Mouse (Mus musculus): ENCODE data around the gene Kxd1.

Gene Kxd1

GRCm38 (mm10) chr8:70466771-70467170, 61.0 kb downstream of the Kxd1 start:
- no peaks in the 10 kb centered on the region for H3K27me3 ChIP-seq (ENCODE audit: insufficient read depth, low read length)
- peak overlapping the region; percentile 35; the same call in 1 of the 2 replicates for H3K4me3 ChIP-seq (replicated peaks; ENCODE audit: low read length)
- TF ChIP-seq NANOG (IDR thresholded peaks at IDR 0.05; ENCODE audit: borderline replicate concordance, low read length), result no peak
- no peak for TF ChIP-seq CTCF (conservative IDR thresholded peaks at IDR 0.05; ENCODE audit: low read length)
- no peak for TF ChIP-seq POU5F1 (IDR thresholded peaks at IDR 0.05; ENCODE audit: borderline replicate concordance, low read length)
- H3K9me3 ChIP-seq (ENCODE audit: low read length), result no peaks in the 10 kb centered on the region
- peaks cover 43% of the 10 kb centered on the region for H3K4me1 ChIP-seq (replicated peaks; ENCODE audit: low read depth, low read length)
- H3K36me3 ChIP-seq (ENCODE audit: insufficient read depth, low read length), result peaks cover 50% of the 10 kb centered on the region

- Histone ChIP-seq H3K4me1 (replicated peaks; ENCODE audit: low read depth, low read length) (peaks cover 43% of the 10 kb centered on the region), H3K4me3 (replicated peaks; ENCODE audit: low read length) (0 out of 2 replicates have a peak overlapping the region, but pooled peaks have one; percentile 35), H3K27me3 (ENCODE audit: insufficient read depth, low read length) (no peaks in the 10 kb centered on the region), H3K36me3 (ENCODE audit: insufficient read depth, low read length) (peaks cover 50% of the 10 kb centered on the region), H3K9me3 (ENCODE audit: low read length) (no peaks in the 10 kb centered on the region)
- TF ChIP-seq CTCF (conservative IDR thresholded peaks at IDR 0.05; ENCODE audit: low read length) (no peak), NANOG (IDR thresholded peaks at IDR 0.05; ENCODE audit: borderline replicate concordance, low read length) (no peak), POU5F1 (IDR thresholded peaks at IDR 0.05; ENCODE audit: borderline replicate concordance, low read length) (no peak)
Observed at GRCm38 (mm10) chr8:70466305-70466704, 61.5 kb downstream of the Kxd1 start.

GRCm38 (mm10) chr8:70465701-70466100, 62.1 kb downstream of the Kxd1 start:
- no peak overlapping the region for H3K4me3 ChIP-seq (replicated peaks; ENCODE audit: low read length)
- TF ChIP-seq NANOG (IDR thresholded peaks at IDR 0.05; ENCODE audit: borderline replicate concordance, low read length) (no peak), CTCF (conservative IDR thresholded peaks at IDR 0.05; ENCODE audit: low read length) (no peak)
- no peaks in the 10 kb centered on the region for H3K9me3 ChIP-seq (ENCODE audit: low read length)

GRCm38 (mm10) chr8:70464162-70464561, 63.6 kb downstream of the Kxd1 start:
- Histone ChIP-seq H3K4me3 (replicated peaks; ENCODE audit: low read length) (no peak overlapping the region), H3K4me1 (replicated peaks; ENCODE audit: low read depth, low read length) (peaks cover 29% of the 10 kb centered on the region)

More at GRCm38 (mm10) chr8:70465701-70466100, 62.1 kb downstream of the Kxd1 start:
- Histone ChIP-seq H3K27me3 (ENCODE audit: insufficient read depth, low read length) (no peaks in the 10 kb centered on the region), H3K36me3 (ENCODE audit: insufficient read depth, low read length) (peaks cover 49% of the 10 kb centered on the region), H3K4me1 (replicated peaks; ENCODE audit: low read depth, low read length) (peaks cover 43% of the 10 kb centered on the region)

GRCm38 (mm10) chr8:70463306-70463705, 64.5 kb downstream of the Kxd1 start:
- H3K4me3 ChIP-seq (replicated peaks; ENCODE audit: low read length), result no peak overlapping the region
- TF ChIP-seq CTCF (conservative IDR thresholded peaks at IDR 0.05; ENCODE audit: low read length) (no peak), POU5F1 (IDR thresholded peaks at IDR 0.05; ENCODE audit: borderline replicate concordance, low read length) (no peak), NANOG (IDR thresholded peaks at IDR 0.05; ENCODE audit: borderline replicate concordance, low read length) (no peak)

More at GRCm38 (mm10) chr8:70464162-70464561, 63.6 kb downstream of the Kxd1 start:
- no peak for TF ChIP-seq NANOG (IDR thresholded peaks at IDR 0.05; ENCODE audit: borderline replicate concordance, low read length)
- no peak for TF ChIP-seq CTCF (conservative IDR thresholded peaks at IDR 0.05; ENCODE audit: low read length)
- no peak for TF ChIP-seq POU5F1 (IDR thresholded peaks at IDR 0.05; ENCODE audit: borderline replicate concordance, low read length)
- H3K36me3 ChIP-seq (ENCODE audit: insufficient read depth, low read length), result peaks cover 34% of the 10 kb centered on the region
- no peaks in the 10 kb centered on the region for H3K27me3 ChIP-seq (ENCODE audit: insufficient read depth, low read length)
- 0 out of 2 replicates have a peak, but pooled peaks cover 3% of the 10 kb centered on the region for H3K9me3 ChIP-seq (ENCODE audit: low read length)

GRCm38 (mm10) chr8:70462516-70462813, 65.3 kb downstream of the Kxd1 start:
- peaks cover 24% of the 10 kb centered on the region for H3K36me3 ChIP-seq (ENCODE audit: insufficient read depth, low read length)
- no peak for TF ChIP-seq CTCF (conservative IDR thresholded peaks at IDR 0.05; ENCODE audit: low read length)
- no peak for TF ChIP-seq POU5F1 (IDR thresholded peaks at IDR 0.05; ENCODE audit: borderline replicate concordance, low read length)
- no peak for TF ChIP-seq NANOG (IDR thresholded peaks at IDR 0.05; ENCODE audit: borderline replicate concordance, low read length)
- H3K27me3 ChIP-seq (ENCODE audit: insufficient read depth, low read length), result no peaks in the 10 kb centered on the region
- H3K4me3 ChIP-seq (replicated peaks; ENCODE audit: low read length), result no peak overlapping the region
- 0 out of 2 replicates have a peak, but pooled peaks cover 3% of the 10 kb centered on the region for H3K9me3 ChIP-seq (ENCODE audit: low read length)
- peaks cover 21% of the 10 kb centered on the region for H3K4me1 ChIP-seq (replicated peaks; ENCODE audit: low read depth, low read length)

More at GRCm38 (mm10) chr8:70463306-70463705, 64.5 kb downstream of the Kxd1 start:
- Histone ChIP-seq H3K9me3 (ENCODE audit: low read length) (0 out of 2 replicates have a peak, but pooled peaks cover 3% of the 10 kb centered on the region), H3K27me3 (ENCODE audit: insufficient read depth, low read length) (no peaks in the 10 kb centered on the region), H3K4me1 (replicated peaks; ENCODE audit: low read depth, low read length) (peaks cover 29% of the 10 kb centered on the region), H3K36me3 (ENCODE audit: insufficient read depth, low read length) (peaks cover 29% of the 10 kb centered on the region)

- peaks cover 16% of the 10 kb centered on the region for H3K4me1 ChIP-seq (replicated peaks; ENCODE audit: low read depth, low read length)
- TF ChIP-seq CTCF (conservative IDR thresholded peaks at IDR 0.05; ENCODE audit: low read length) (no peak), NANOG (IDR thresholded peaks at IDR 0.05; ENCODE audit: borderline replicate concordance, low read length) (no peak), POU5F1 (IDR thresholded peaks at IDR 0.05; ENCODE audit: borderline replicate concordance, low read length) (no peak)
- peaks cover 21% of the 10 kb centered on the region for H3K36me3 ChIP-seq (ENCODE audit: insufficient read depth, low read length)
- H3K4me3 ChIP-seq (replicated peaks; ENCODE audit: low read length), result no peak overlapping the region
- H3K9me3 ChIP-seq (ENCODE audit: low read length), result 0 out of 2 replicates have a peak, but pooled peaks cover 3% of the 10 kb centered on the region
- 0 out of 2 replicates have a peak, but pooled peaks cover 3% of the 10 kb centered on the region for H3K27me3 ChIP-seq (ENCODE audit: insufficient read depth, low read length)
Observed at GRCm38 (mm10) chr8:70461765-70462515, 65.8 kb downstream of the Kxd1 start.

GRCm38 (mm10) chr8:70460606-70461005, 67.2 kb downstream of the Kxd1 start:
- Histone ChIP-seq H3K36me3 (ENCODE audit: insufficient read depth, low read length) (peaks cover 11% of the 10 kb centered on the region), H3K4me3 (replicated peaks; ENCODE audit: low read length) (no peak overlapping the region), H3K9me3 (ENCODE audit: low read length) (0 out of 2 replicates have a peak, but pooled peaks cover 3% of the 10 kb centered on the region), H3K27me3 (ENCODE audit: insufficient read depth, low read length) (0 out of 2 replicates have a peak, but pooled peaks cover 3% of the 10 kb centered on the region), H3K4me1 (replicated peaks; ENCODE audit: low read depth, low read length) (peaks cover 15% of the 10 kb centered on the region)
- TF ChIP-seq POU5F1 (IDR thresholded peaks at IDR 0.05; ENCODE audit: borderline replicate concordance, low read length), result no peak
- no peak for TF ChIP-seq CTCF (conservative IDR thresholded peaks at IDR 0.05; ENCODE audit: low read length)
- TF ChIP-seq NANOG (IDR thresholded peaks at IDR 0.05; ENCODE audit: borderline replicate concordance, low read length), result no peak
